ENCODE assay signal across 24 mouse cellular contexts in the genomic region with DNA sequence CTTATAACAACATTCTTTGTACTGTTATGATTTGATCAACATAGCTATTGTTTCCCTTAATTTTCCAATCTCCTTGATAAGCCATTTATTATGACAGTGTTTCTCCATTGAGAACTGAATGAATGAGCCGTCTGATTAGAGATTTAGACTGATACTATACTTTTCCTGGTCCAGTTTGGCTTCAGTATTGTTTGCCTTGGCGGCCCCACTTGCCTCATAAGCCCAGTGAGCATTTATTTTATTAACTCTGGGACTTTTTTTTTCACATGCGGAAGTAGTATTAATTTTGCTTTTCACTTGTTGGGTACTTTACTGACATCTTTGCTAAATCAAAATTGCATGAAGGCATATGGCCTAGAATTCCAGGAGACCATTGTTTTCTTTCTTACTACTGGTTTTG. TPM values are rescaled to one million over a fixed set of nuclear protein-coding genes. Genes with fewer than 3 reads are reported as not detected.
A peak's percentile ranks its signal among the peaks of the same experiment; 100 is the strongest.
DNase-seq lines count a peak whose midpoint lies in the region; TF ChIP-seq lines count a peak whose summit lies in the region.
"Had no signal": no experiment of that assay in that cellular context is flagged by ENCODE, and none has a peak within 500 bp of the region (broad histone marks: within the 10 kb centered on the region; RNA-seq: fewer than 3 reads in every experiment).

No protein-coding gene starts in this region.

- TF ChIP-seq CTCF in kidney, adult 2 months (conservative IDR thresholded peaks at IDR 0.05; ENCODE audit: insufficient read depth, insufficient read length, low read depth, low read length) = no peak

- peak; percentile 37 for DNase-seq in kidney, adult 2 months
- no peak for DNase-seq in kidney, adult 8-10 months
- DNase-seq in kidney, postnatal 14 days = peak; percentile 58
- no peak for DNase-seq in kidney, adult 9 months
- peak; percentile 18 for DNase-seq in NIH3T3 (ENCODE audit: low read depth)
- no peak for DNase-seq in layer of hippocampus, postnatal 14 days (ENCODE audit: low spot score in 2 of 2)
- DNase-seq: adrenal gland, adult 2 months; adrenal gland, postnatal 10 days; adrenal gland, postnatal 25 days; B cell, adult 2 months; cerebellum, adult 11 months; cerebellum, adult 18-20 months; cerebellum, adult 8-10 months; cerebellum, adult 9-11 months; cerebellum, postnatal 14 days; cerebellum, postnatal 36 days; embryo, embryonic 11 days had no signal

- no peaks in the 10 kb centered on the region for H3K4me1 ChIP-seq in kidney, adult 2 months (ENCODE audit: control insufficient read depth, insufficient read depth, low read length)
- H3K4me1 ChIP-seq: embryonic facial prominence, embryonic 13.5 days; embryonic facial prominence, embryonic 15.5 days; forebrain, embryonic 10.5 days; forebrain, embryonic 12.5 days had no signal

- no peaks in the 10 kb centered on the region; the same call in 1 of the 2 replicates for H3K27me3 ChIP-seq in kidney, adult 2 months (replicated peaks; ENCODE audit: control insufficient read depth, insufficient read depth, low read length)
- H3K27me3 ChIP-seq: embryonic facial prominence, embryonic 13.5 days; embryonic facial prominence, embryonic 15.5 days; forebrain, embryonic 12.5 days had no signal

- H3K36me3 ChIP-seq in kidney, adult 2 months (ENCODE audit: control insufficient read depth, insufficient read depth, low read length) = no peaks in the 10 kb centered on the region
- H3K36me3 ChIP-seq: embryonic facial prominence, embryonic 13.5 days; embryonic facial prominence, embryonic 15.5 days; forebrain, embryonic 10.5 days; forebrain, embryonic 12.5 days had no signal

- no peak overlapping the region for H3K4me3 ChIP-seq in kidney, adult 2 months (ENCODE audit: insufficient read depth, low read depth, low read length)
- H3K4me3 ChIP-seq: embryonic facial prominence, embryonic 13.5 days; embryonic facial prominence, embryonic 15.5 days; erythroblast, embryonic 14.5 days; forebrain, embryonic 10.5 days; forebrain, embryonic 12.5 days had no signal

- TF ChIP-seq POLR2A in kidney, adult 2 months (IDR thresholded peaks at IDR 0.05; ENCODE audit: low read depth, low read length) = no peak

- 72% methylated on average over 3 of the region's 3 CpGs for WGBS in kidney, adult 2 months

- no peak overlapping the region for H3K27ac ChIP-seq in kidney, adult 2 months (ENCODE audit: insufficient read depth, low read depth, low read length)
- H3K27ac ChIP-seq: embryonic facial prominence, embryonic 13.5 days; embryonic facial prominence, embryonic 15.5 days; forebrain, embryonic 10.5 days; forebrain, embryonic 12.5 days had no signal

RNA-seq across cellular contexts. Expression of a gene that starts 59.9 kb away (rescaled TPM):
- polyA plus RNA-seq in kidney, adult 2 months (2012; rRNA removed) = 6.6 and 9.8 TPM in 2 replicates
- total RNA-seq in layer of hippocampus, postnatal 14 days (2021) = 10 to 100 TPM in 1 of 2 experiments, 1 to 10 TPM in 1; 9.7 to 14.0 TPM
- total RNA-seq: MEL had no signal
- polyA plus RNA-seq: erythroblast, embryonic 14.5 days; Patski had no signal

Comparison
In these comparisons a context has a peak if more than half of its experiments do, and no peak if none do; other contexts are left out.
1. DNase-seq: peak in kidney, adult 2 months (single experiment), kidney, postnatal 14 days (single experiment) and NIH3T3 (single experiment); none in kidney, adult 8-10 months (0 of 2), kidney, adult 9 months (single experiment) and layer of hippocampus, postnatal 14 days (0 of 2).